In genomic region chr1:136611803-136612202, GRCm38 (mm10) we compare ENCODE assay signal across 25 mouse cellular contexts. TPM values are rescaled to one million over a fixed set of nuclear protein-coding genes. Genes with fewer than 3 reads are reported as not detected.
DNase-seq lines count a peak whose midpoint lies in the region; ATAC-seq and TF ChIP-seq lines count a peak whose summit lies in the region.
"Had no signal": no experiment of that assay in that cellular context is flagged by ENCODE, and none has a peak within 500 bp of the region (broad histone marks: within the 10 kb centered on the region; RNA-seq: fewer than 3 reads in every experiment).

No protein-coding gene starts in this region.

- intact Hi-C loops in left cerebral cortex, adult 2 months (cut with DNase I), result loop anchor here (2.0 kb wide), 1 partner anchor 127 kb away; no protein-coding TSS in a partner anchor

- H3K27ac ChIP-seq in left cerebral cortex, adult 2 months, result peak overlapping the region; percentile 28; the same call in 1 of the 2 replicates
- 0 out of 2 replicates have a peak overlapping the region, but pooled peaks have one; percentile 43 for H3K27ac ChIP-seq in bone marrow macrophage, adult 2 months (ENCODE audit: insufficient read depth, low read depth, low read length)
- H3K27ac ChIP-seq: embryonic facial prominence, embryonic 10.5 days; embryonic facial prominence, embryonic 12.5 days; forebrain, embryonic 13.5 days; forebrain, embryonic 15.5 days had no signal

- no peak overlapping the region for H3K4me3 ChIP-seq in left cerebral cortex, adult 2 months
- no peak overlapping the region for H3K4me3 ChIP-seq in bone marrow macrophage, adult 2 months (ENCODE audit: insufficient read depth, low read length)
- H3K4me3 ChIP-seq: embryonic facial prominence, embryonic 10.5 days; embryonic facial prominence, embryonic 12.5 days; forebrain, embryonic 13.5 days; forebrain, embryonic 15.5 days had no signal

- no peak for TF ChIP-seq CTCF in left cerebral cortex, adult 2 months (IDR thresholded peaks at IDR 0.05)
- no peak for TF ChIP-seq CTCF in bone marrow macrophage, adult 2 months (IDR thresholded peaks at IDR 0.05; ENCODE audit: low read depth, low read length)

- no peak for DNase-seq in frontal cortex, postnatal 14 days (ENCODE audit: low spot score in 2 of 2)
- no peak for DNase-seq in left cerebral cortex, adult 2 months (ENCODE audit: extremely low spot score in 1 of 2, low spot score in 2 of 2)
- no peak for DNase-seq in left cerebral cortex, adult 11 months (ENCODE audit: low spot score)
- no peak for DNase-seq in lung, postnatal 4 days
- no peak for DNase-seq in embryo, embryonic 9.5 days (ENCODE audit: extremely low spot score)
- DNase-seq: adrenal gland, adult 8-10 months; adrenal gland, postnatal 14 days; adrenal gland, postnatal 36 days; B cell, adult 2 months; cerebellum, adult 11 months; cerebellum, adult 18-20 months; cerebellum, adult 8-10 months; cerebellum, adult 9-11 months; cerebellum, postnatal 14 days; cerebellum, postnatal 36 days; embryo, embryonic 11 days; forebrain, postnatal 0 days had no signal

- H3K4me1 ChIP-seq in bone marrow macrophage, adult 2 months (ENCODE audit: control insufficient read depth, insufficient read depth, low read length), result peaks cover 24% of the 10 kb centered on the region
- H3K4me1 ChIP-seq: embryonic facial prominence, embryonic 12.5 days; forebrain, embryonic 15.5 days had no signal

- no peak for TF ChIP-seq POLR2A in bone marrow macrophage, adult 2 months (IDR thresholded peaks at IDR 0.05; ENCODE audit: borderline replicate concordance, low read depth, low read length)

- ATAC-seq in frontal cortex, adult (ENCODE audit: low TSS enrichment), result 0 out of 2 replicates have a peak, but pooled peaks have one; percentile 4
- ATAC-seq: activated CD4-positive, CD25-positive, alpha-beta regulatory T cell, adult 4 months; CD4-positive, CD25-positive, alpha-beta regulatory T cell, adult 4 months; forebrain, embryonic 13.5 days; forebrain, embryonic 15.5 days; forebrain, postnatal 0 days had no signal

RNA-seq across cellular contexts. Expression of gene Zfp281, which starts 12.9 kb away (rescaled TPM):
- total RNA-seq in left cerebral cortex, adult 2 months (2021), result 10 to 100 TPM; 34.6 to 38.6 TPM
- polyA plus RNA-seq in bone marrow macrophage, adult 2 months (2012; ENCODE audit: insufficient read depth, insufficient read length, missing spikeins), result 13.2 and 14.8 TPM in 2 replicates
